Mouse (Mus musculus) lung, postnatal 0 days (tissue): Measurements from ENCODE around the gene Elovl5. TPM values are rescaled to one million over a fixed set of nuclear protein-coding genes. Genes with fewer than 3 reads are reported as not detected.

Experiments used
- ATAC-seq: fragments of 200-750 bp; cut with Nextera tagmentation; 2 replicates; pipeline ENCODE4 v1.8.0; 2017; ENCODE audit warnings: moderate library complexity
- DNase-seq: peaks from one replicate; pipeline ENCODE4 v3.0.0-alpha.2; 2016; ENCODE audit warnings: low spot score
- H3K27ac ChIP-seq: fragments of 300-500 bp; sonication (generic); 2 replicates; pipeline ENCODE4 v1.5.1; 2014; ENCODE audit warnings: antibody characterized with exemption, mild to moderate bottlenecking, low read length, mixed read lengths
- H3K27me3 ChIP-seq: fragments of 300-500 bp; sonication (generic); replicated peaks from 2 replicates; pipeline ENCODE4 v1.6.1; 2014; ENCODE audit warnings: low read length, mixed read lengths; ENCODE audit not compliant: insufficient read depth
- H3K36me3 ChIP-seq: fragments of 300-500 bp; sonication (generic); 2 replicates; pipeline ENCODE4 v1.6.1; 2014; ENCODE audit warnings: low read length, mixed read lengths; ENCODE audit not compliant: insufficient read depth
- H3K4me1 ChIP-seq: fragments of 300-500 bp; sonication (generic); 2 replicates; pipeline ENCODE4 v1.6.1; 2014; ENCODE audit warnings: antibody characterized with exemption, low read depth, low read length, mixed read lengths; ENCODE audit not compliant: insufficient read depth
- H3K4me2 ChIP-seq: fragments of 300-500 bp; sonication (generic); replicated peaks from 2 replicates; pipeline ENCODE4 v1.6.1; 2014; ENCODE audit warnings: low read depth, mild to moderate bottlenecking, low read length, moderate library complexity, mixed read lengths
- H3K4me3 ChIP-seq: fragments of 300-500 bp; sonication (generic); 2 replicates; pipeline ENCODE4 v1.5.1; 2014; ENCODE audit warnings: low read depth, low read length
- H3K9ac ChIP-seq: fragments of 300-500 bp; sonication (generic); replicated peaks from 2 replicates; pipeline ENCODE4 v1.6.1; 2014; ENCODE audit warnings: low read depth, mild to moderate bottlenecking
- H3K9me3 ChIP-seq: fragments of 300-500 bp; sonication (generic); 2 replicates; pipeline ENCODE4 v1.6.1; 2016; ENCODE audit warnings: low read length, mixed read lengths
- CTCF ChIP-seq: IDR thresholded peaks from 2 replicates; pipeline ENCODE4 v1.5.1; 2016; ENCODE audit warnings: antibody characterized with exemption, mild to moderate bottlenecking
- EP300 ChIP-seq: IDR thresholded peaks from 2 replicates; pipeline ENCODE4 v1.6.1; 2016; ENCODE audit warnings: antibody characterized with exemption, mild to moderate bottlenecking, control low read depth
- WGBS: fragments of 180-500 bp; shearing (Covaris S2); extraction: QIAGEN DNeasy Blood & Tissue Kit; methylation state at CpG from one replicate; pipeline ENCODE4 v1.1.7; 2014; 5-methylcytosine and 5-hydroxymethylcytosine counted together
- polyA plus RNA-seq: library from polyadenylated mRNA; unstranded; fragments of >200 nt; fragmentation: Nextera tagmentation; extraction: Ambion mirVana; gene quantifications from 2 replicates; pipeline ENCODE4 v1.2.1, GENCODE M21; 2015

The Elovl5 gene
- polyA plus RNA-seq, 1 experiment from 2014 or later = 213 TPM

GRCm38 (mm10) chr9:77926151-77926550, 9.0 kb downstream of the Elovl5 start:
- no peak overlapping the region for H3K4me3 ChIP-seq
- no peak overlapping the region for H3K4me2 ChIP-seq
- no peaks in the 10 kb centered on the region for H3K9me3 ChIP-seq
- WGBS = 81% methylated on average over 8 of the region's 8 CpGs
- H3K27ac ChIP-seq = no peak overlapping the region
- H3K4me1 ChIP-seq = peaks cover 17% of the 10 kb centered on the region
- no peak for TF ChIP-seq EP300
- no peak for TF ChIP-seq CTCF
- H3K27me3 ChIP-seq = no peaks in the 10 kb centered on the region
- ATAC-seq (no peak), DNase-seq (no peak)
- H3K9ac ChIP-seq = no peak overlapping the region
- H3K36me3 ChIP-seq = no peaks in the 10 kb centered on the region

GRCm38 (mm10) chr9:77926911-77927310, 9.7 kb downstream of the Elovl5 start:
- Histone ChIP-seq H3K9ac (no peak overlapping the region), H3K4me3 (no peak overlapping the region), H3K27ac (no peak overlapping the region), H3K27me3 (no peaks in the 10 kb centered on the region), H3K36me3 (no peaks in the 10 kb centered on the region), H3K4me2 (no peak overlapping the region), H3K9me3 (no peaks in the 10 kb centered on the region), H3K4me1 (peaks cover 17% of the 10 kb centered on the region)
- WGBS = 76% methylated on average over 5 of the region's 5 CpGs
- DNase-seq (no peak), ATAC-seq (no peak)
- no peak for TF ChIP-seq CTCF
- TF ChIP-seq EP300 = no peak

GRCm38 (mm10) chr9:77927431-77927830, 10.3 kb downstream of the Elovl5 start:
- Histone ChIP-seq H3K9ac (no peak overlapping the region), H3K4me1 (peaks cover 17% of the 10 kb centered on the region), H3K27ac (no peak overlapping the region), H3K27me3 (no peaks in the 10 kb centered on the region), H3K36me3 (no peaks in the 10 kb centered on the region), H3K9me3 (no peaks in the 10 kb centered on the region), H3K4me2 (no peak overlapping the region), H3K4me3 (no peak overlapping the region)
- no peak for ATAC-seq
- no peak for DNase-seq
- TF ChIP-seq CTCF (no peak), EP300 (no peak)
- WGBS = 36% methylated on average over 6 of the region's 6 CpGs

- 75% methylated on average over 4 of the region's 4 CpGs for WGBS
- Histone ChIP-seq H3K9ac (no peak overlapping the region), H3K4me2 (no peak overlapping the region), H3K27me3 (no peaks in the 10 kb centered on the region), H3K9me3 (no peaks in the 10 kb centered on the region), H3K27ac (no peak overlapping the region), H3K4me3 (no peak overlapping the region), H3K4me1 (peaks cover 13% of the 10 kb centered on the region), H3K36me3 (no peaks in the 10 kb centered on the region)
- TF ChIP-seq EP300 = no peak
- no peak for TF ChIP-seq CTCF
- ATAC-seq (no peak), DNase-seq (no peak)
These were observed 11.6 kb downstream of the Elovl5 start for GRCm38 (mm10) chr9:77928769-77929168.

GRCm38 (mm10) chr9:77929296-77929695, 12.1 kb downstream of the Elovl5 start:
- no peaks in the 10 kb centered on the region for H3K36me3 ChIP-seq
- 85% methylated on average over 5 of the region's 5 CpGs for WGBS
- ATAC-seq = no peak
- TF ChIP-seq CTCF (no peak), EP300 (no peak)
- H3K27ac ChIP-seq = no peak overlapping the region
- H3K9me3 ChIP-seq = no peaks in the 10 kb centered on the region
- peaks cover 12% of the 10 kb centered on the region for H3K4me1 ChIP-seq
- no peak overlapping the region for H3K9ac ChIP-seq
- no peak overlapping the region for H3K4me2 ChIP-seq
- no peaks in the 10 kb centered on the region for H3K27me3 ChIP-seq
- no peak for DNase-seq
- no peak overlapping the region for H3K4me3 ChIP-seq

GRCm38 (mm10) chr9:77930036-77930859, 13.1 kb downstream of the Elovl5 start:
- no peak for TF ChIP-seq EP300
- Histone ChIP-seq H3K9me3 (no peaks in the 10 kb centered on the region), H3K4me1 (peaks cover 12% of the 10 kb centered on the region), H3K27me3 (no peaks in the 10 kb centered on the region), H3K36me3 (no peaks in the 10 kb centered on the region), H3K9ac (no peak overlapping the region), H3K27ac (no peak overlapping the region), H3K4me2 (no peak overlapping the region), H3K4me3 (no peak overlapping the region)
- DNase-seq (no peak), ATAC-seq (peak; percentile 13; the same call in 1 of the 2 replicates)
- 62% methylated on average over 10 of the region's 10 CpGs for WGBS
